Mouse (Mus musculus): ENCODE results near the gene Lrba. TPM values are rescaled to one million over a fixed set of nuclear protein-coding genes. Genes with fewer than 3 reads are reported as not detected.

Lrba gene
- total RNA-seq, 4 experiments from 2014 or later: 28.0 to 35.0 (median 29.7) TPM

- DNase-seq (ENCODE audit: low spot score in 2 of 2): no peak
These were observed 439.9 kb downstream of the Lrba start for GRCm38 (mm10) chr3:86664399-86664798.

GRCm38 (mm10) chr3:86668146-86668545 is 443.7 kb downstream of the Lrba start:
- DNase-seq (ENCODE audit: low spot score in 2 of 2): no peak

GRCm38 (mm10) chr3:86677573-86678155 is 453.2 kb downstream of the Lrba start:
- no peak for DNase-seq (ENCODE audit: low spot score in 2 of 2)

- peak; percentile 8 to 14 for DNase-seq (ENCODE audit: low spot score in 2 of 2)
These were observed 463.2 kb downstream of the Lrba start for GRCm38 (mm10) chr3:86687571-86688209.

DNA sequence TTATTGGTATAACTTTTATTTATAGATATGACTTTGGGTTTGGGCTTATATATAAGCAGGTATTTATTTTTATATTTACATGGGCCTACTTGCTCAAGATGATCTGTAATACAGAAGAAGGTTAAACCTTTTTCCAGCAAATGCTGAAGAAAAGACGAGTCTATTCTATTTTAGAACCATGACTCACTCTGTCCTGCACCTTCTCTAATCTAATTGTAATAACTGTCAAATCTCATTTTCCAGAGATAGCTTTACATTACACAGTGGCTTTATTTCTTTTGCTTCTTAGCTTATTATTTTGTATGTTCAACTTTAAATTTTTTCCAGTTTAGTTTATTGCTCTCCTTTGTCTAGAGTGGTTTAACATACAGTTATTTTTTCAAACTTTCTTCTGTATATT is 464.0 kb downstream of the Lrba start:
- DNase-seq (ENCODE audit: low spot score in 2 of 2): no peak

GRCm38 (mm10) chr3:86689305-86689704 is 464.8 kb downstream of the Lrba start:
- DNase-seq (ENCODE audit: low spot score in 2 of 2): no peak

- DNase-seq (ENCODE audit: low spot score in 2 of 2): no peak
These were observed 468.3 kb downstream of the Lrba start for GRCm38 (mm10) chr3:86692779-86693178.

DNA sequence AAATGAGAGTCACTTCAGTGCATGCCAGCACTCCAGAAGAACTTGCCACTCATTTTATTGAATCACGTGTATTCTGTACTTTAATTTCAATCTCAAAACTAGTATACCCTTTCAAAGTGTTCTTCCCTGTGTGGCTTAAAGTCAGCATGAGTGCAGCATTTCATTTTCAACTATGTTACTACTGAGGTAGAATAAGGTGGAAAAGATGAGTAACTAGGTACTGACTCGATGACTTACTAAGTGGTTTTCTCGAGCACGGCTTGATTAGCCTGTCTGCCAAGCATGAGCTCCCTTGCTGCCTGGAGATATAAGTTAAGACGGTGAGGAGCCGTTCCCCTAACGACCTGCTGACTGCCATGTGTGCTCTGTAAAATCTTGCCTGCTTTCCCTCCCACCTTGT is 469.1 kb downstream of the Lrba start:
- DNase-seq (ENCODE audit: low spot score in 2 of 2): no peak

GRCm38 (mm10) chr3:86698947-86699346 is 474.5 kb downstream of the Lrba start:
- DNase-seq (ENCODE audit: low spot score in 2 of 2): no peak

DNA sequence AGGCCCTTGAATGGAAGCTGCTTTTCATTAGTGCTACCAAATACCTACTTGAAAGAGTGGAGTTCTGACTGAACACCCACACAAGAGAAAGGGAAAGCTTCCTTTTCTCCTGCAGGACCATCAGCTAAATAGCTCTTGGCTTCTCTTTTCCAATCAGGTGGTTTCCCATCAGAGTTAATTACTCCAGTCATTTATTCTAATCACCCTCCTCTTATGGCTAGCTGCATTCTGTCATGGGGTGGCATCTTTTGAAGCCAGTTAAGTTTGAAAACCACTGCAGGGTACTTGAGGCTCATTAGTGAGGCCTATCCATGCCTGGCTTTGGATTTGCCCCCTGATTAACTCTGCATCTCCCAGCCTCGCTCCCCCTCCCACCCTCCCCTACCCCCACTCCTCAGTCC is 476.7 kb downstream of the Lrba start:
- no peak for DNase-seq (ENCODE audit: low spot score in 2 of 2)

GRCm38 (mm10) chr3:86709472-86709871 is 485.0 kb downstream of the Lrba start:
- DNase-seq (ENCODE audit: low spot score in 2 of 2): no peak

DNA sequence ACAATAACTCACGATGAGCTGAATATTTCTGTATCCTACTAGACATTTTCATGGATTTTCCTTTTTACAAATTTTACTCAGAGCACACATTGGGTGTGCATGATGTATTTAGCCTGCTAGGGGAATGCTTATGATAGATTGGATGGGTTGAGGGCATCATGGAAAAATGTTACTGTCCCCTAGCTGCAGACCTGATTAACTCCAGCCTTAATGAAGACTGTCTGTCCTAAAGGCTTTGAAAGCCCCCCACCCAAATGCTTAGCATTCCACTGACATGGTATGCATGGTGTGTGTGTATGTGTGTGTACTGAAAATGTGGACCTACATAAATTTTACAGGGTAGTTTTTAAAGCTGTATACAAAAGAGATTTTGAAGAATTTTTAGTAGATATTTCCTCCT is 487.1 kb downstream of the Lrba start:
- no peak for DNase-seq (ENCODE audit: low spot score in 2 of 2)

DNA sequence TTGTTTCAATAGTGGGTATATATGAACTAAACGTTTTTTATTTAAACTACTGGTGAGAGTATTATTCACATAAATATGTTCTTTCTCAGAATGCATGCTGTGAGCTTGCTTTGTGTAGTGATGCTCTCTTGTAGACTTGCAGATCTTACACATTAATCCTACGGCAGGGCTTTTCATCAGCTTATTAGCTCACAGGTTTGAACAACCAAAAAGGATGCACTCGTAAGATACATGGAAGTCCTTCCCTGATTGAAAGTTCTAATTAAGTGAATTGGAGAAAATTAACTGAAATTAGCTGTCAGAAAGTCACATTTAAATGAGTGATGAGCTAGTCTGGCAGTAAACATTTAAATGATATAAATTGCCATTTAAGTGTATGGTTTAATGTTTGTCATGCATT is 488.3 kb downstream of the Lrba start:
- DNase-seq (ENCODE audit: low spot score in 2 of 2): no peak

DNA sequence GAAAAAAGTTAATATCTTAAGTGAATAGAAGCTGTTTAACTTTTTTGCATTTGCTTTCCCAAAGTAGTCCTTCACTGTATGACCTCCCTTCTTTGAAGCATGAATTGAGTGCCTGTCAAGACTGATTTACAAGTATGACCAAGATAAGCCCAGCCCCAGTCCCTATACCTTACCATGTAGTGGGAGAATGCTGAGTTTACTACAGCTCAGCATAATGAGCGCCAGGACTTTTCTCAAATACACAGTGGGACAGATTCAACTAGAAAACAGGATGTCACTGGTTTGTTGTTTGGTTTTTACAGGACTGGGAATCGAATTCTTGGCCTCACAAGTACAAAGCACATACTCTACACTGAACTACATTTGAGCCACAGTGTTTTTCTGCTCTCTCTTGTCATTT is 490.0 kb downstream of the Lrba start:
- no peak for DNase-seq (ENCODE audit: low spot score in 2 of 2)

GRCm38 (mm10) chr3:86723415-86724298 is 499.2 kb downstream of the Lrba start:
- no peak for DNase-seq (ENCODE audit: low spot score in 2 of 2)

DNA sequence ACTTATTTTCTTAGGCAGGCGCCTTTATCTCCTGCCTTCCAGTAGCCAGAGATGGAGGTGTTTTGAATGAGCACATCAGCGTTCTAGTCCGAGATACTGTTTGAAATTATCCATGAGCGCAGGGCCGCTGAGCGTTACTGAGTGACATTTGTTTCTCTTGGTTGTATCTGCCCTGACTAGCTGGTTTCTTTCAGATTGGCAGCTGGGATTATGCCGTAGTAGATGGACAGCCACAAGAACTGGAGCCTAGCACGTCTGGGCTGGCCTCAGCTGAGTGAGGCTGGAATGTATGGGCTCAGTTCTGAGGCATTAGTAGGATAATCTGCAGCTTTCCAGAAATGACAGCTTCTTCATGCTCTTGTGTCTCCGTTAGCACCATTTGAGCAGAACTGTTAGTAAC is 500.6 kb downstream of the Lrba start:
- DNase-seq (ENCODE audit: low spot score in 2 of 2): no peak

DNA sequence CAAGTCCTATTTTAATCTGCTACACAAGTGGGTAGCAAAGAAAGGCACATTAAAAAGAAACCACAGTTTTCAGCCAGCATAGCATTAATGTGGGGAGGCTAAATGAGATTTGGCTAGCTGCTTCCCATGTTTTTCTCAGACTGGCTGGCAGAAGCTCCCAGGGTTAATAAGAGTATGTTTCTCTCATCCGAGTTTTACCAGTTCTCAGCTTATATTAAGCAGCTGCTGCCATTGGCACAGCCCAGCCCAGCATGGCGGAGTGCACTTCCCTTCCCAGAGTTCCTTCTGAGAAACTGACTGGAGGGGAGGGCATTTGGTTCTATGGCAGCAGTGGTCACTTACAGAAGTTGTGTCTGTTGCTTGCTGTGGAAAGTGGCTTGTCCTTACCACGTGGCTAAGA is 514.4 kb downstream of the Lrba start:
- no peak for DNase-seq (ENCODE audit: low spot score in 2 of 2)

- DNase-seq (ENCODE audit: low spot score in 2 of 2): no peak
These were observed 515.3 kb downstream of the Lrba start for GRCm38 (mm10) chr3:86739745-86740144.

DNA sequence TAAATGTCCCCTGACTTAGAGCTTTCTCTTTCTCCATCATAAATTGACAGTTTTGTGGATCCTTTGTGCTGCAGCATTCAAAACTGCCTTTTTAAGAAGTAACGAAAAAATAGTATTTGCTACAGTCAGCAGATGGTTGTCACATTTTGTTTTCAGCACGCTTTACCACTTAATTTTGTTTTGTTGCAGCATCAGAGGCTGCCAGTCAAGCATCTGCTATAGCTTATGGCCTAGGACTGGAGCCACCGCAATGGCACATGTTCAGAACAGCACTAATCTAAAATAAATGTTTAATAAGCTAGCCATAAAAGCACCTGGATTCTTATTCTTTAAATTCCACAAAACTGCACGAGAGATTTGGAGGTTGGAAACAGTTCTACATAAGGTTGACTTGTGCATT is 520.9 kb downstream of the Lrba start:
- peak; percentile 28 to 57 for DNase-seq (ENCODE audit: low spot score in 2 of 2)

- DNase-seq (ENCODE audit: low spot score in 2 of 2): no peak
These were observed 521.5 kb downstream of the Lrba start for GRCm38 (mm10) chr3:86745769-86746512.

DNA sequence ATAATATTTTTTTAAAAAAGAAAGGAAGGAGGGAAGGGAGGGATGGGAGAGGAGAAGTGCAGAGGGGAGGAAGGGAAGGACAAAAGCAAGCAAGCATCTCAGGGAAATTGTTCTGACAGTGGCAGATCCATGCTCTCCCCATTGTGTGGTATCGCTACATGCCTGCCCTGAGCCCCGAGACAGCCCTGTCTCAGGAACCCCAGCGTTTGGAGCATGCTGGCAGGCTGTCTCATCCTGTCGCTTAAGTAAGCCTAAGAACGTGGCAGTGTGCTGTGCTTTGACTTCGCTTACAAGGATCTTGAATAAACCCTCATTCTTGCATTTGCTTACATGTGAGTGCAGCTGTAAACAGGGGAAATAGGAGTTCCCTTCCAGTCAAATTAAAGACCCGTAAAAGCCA is 526.2 kb downstream of the Lrba start:
- no peak for DNase-seq (ENCODE audit: low spot score in 2 of 2)

GRCm38 (mm10) chr3:86754178-86754577 is 529.7 kb downstream of the Lrba start:
- no peak for DNase-seq (ENCODE audit: low spot score in 2 of 2)
